Mouse (Mus musculus) MEL (cell line): ENCODE measurements at regions not wholly inside any gene's neighbourhood (a gene's known extent, or its start where the extent isn't known, plus 50 kb on each side); places are given as distances from the start of the nearest gene placed in this dataset.

Source experiments
- DNase-seq: peaks from one replicate; pipeline ENCODE4 v3.0.0; 2011; ENCODE audit warnings: low read depth, low spot score
- H3K27ac ChIP-seq: 2 replicates; pipeline ENCODE4 v1.5.1; 2012; ENCODE audit warnings: low read depth, mild to moderate bottlenecking, control low read depth, low read length, moderate library complexity; ENCODE audit not compliant: control insufficient read depth
- H3K27me3 ChIP-seq, 2 experiments: fragments of 150-350 bp in 1 of 2; sonication (generic) in 1 of 2; 2 replicates each; pipeline ENCODE4 v1.6.1; 2012; ENCODE audit warnings: low read length in 2 of 2, mild to moderate bottlenecking in 2 of 2, improper control_type of control experiment in 1 of 2, moderate library complexity in 1 of 2; ENCODE audit not compliant: insufficient read depth in 2 of 2, control insufficient read depth in 1 of 2
- H3K36me3 ChIP-seq, 2 experiments: 2 replicates each; pipeline ENCODE4 v1.6.1; 2012 to 2014; ENCODE audit warnings: low read length in 2 of 2, improper control_type of control experiment in 1 of 2, inconsistent platforms in 1 of 2, mild to moderate bottlenecking in 1 of 2; ENCODE audit not compliant: insufficient read depth in 2 of 2, control insufficient read depth in 1 of 2
- H3K4me1 ChIP-seq, 2 experiments: fragments of 150-350 bp in 1 of 2; sonication (generic) in 1 of 2; 2 replicates each; pipeline ENCODE4 v1.6.1; 2012; ENCODE audit warnings: low read length in 2 of 2, improper control_type of control experiment in 1 of 2, mild to moderate bottlenecking in 1 of 2; ENCODE audit not compliant: insufficient read depth in 2 of 2, control insufficient read depth in 1 of 2
- H3K4me3 ChIP-seq, 2 experiments: fragments of 150-350 bp in 1 of 2; sonication (generic) in 1 of 2; 2 replicates each; pipeline ENCODE4 v1.5.1; 2012; ENCODE audit warnings: low read depth in 2 of 2, low read length in 2 of 2, mild to moderate bottlenecking in 2 of 2, moderate library complexity in 2 of 2, control low read depth in 1 of 2, improper control_type of control experiment in 1 of 2; ENCODE audit not compliant: control insufficient read depth in 1 of 2, insufficient read depth in 1 of 2
- H3K79me2 ChIP-seq: 2 replicates; pipeline ENCODE4 v1.6.1; 2012; ENCODE audit warnings: mild to moderate bottlenecking, low read length, moderate library complexity; ENCODE audit not compliant: control insufficient read depth, poor library complexity, insufficient read depth
- H3K9ac ChIP-seq: 2 replicates; pipeline ENCODE4 v1.6.1; 2012; ENCODE audit warnings: low read depth, mild to moderate bottlenecking, control low read depth, low read length, moderate library complexity; ENCODE audit not compliant: control insufficient read depth, poor library complexity, severe bottlenecking
- H3K9me3 ChIP-seq: fragments of 150-350 bp; sonication (generic); replicated peaks from 2 replicates; pipeline ENCODE4 v1.6.1; 2012; ENCODE audit warnings: mild to moderate bottlenecking, low read length, improper control_type of control experiment, moderate library complexity; ENCODE audit not compliant: insufficient read depth
- CHD1 ChIP-seq: IDR thresholded peaks from 2 replicates; pipeline ENCODE4 v1.6.1; 2012; ENCODE audit warnings: low read depth, mild to moderate bottlenecking, inconsistent platforms, low read length, improper control_type of control experiment
- CHD2 ChIP-seq: IDR thresholded peaks from 2 replicates; pipeline ENCODE4 v1.6.1; 2011; ENCODE audit warnings: low read length, improper control_type of control experiment
- E2F4 ChIP-seq: IDR thresholded peaks from 2 replicates; pipeline ENCODE4 v1.6.1; 2011; ENCODE audit warnings: low read depth, low read length, improper control_type of control experiment, borderline replicate concordance
- ELF1 ChIP-seq: IDR thresholded peaks from 2 replicates; pipeline ENCODE4 v1.6.1; 2014; ENCODE audit warnings: low read depth, mild to moderate bottlenecking, inconsistent platforms, low read length, improper control_type of control experiment, moderate library complexity
- EP300 ChIP-seq, 2 experiments: IDR thresholded peaks; 2 replicates each; pipeline ENCODE4 v1.6.1; 2011; ENCODE audit warnings: improper control_type of control experiment in 2 of 2, low read length in 2 of 2, low read depth in 1 of 2, mild to moderate bottlenecking in 1 of 2
- ETS1 ChIP-seq: IDR thresholded peaks from 2 replicates; pipeline ENCODE4 v1.6.1; 2012; ENCODE audit warnings: low read depth, mild to moderate bottlenecking, inconsistent platforms, low read length, improper control_type of control experiment, moderate library complexity
- HCFC1 ChIP-seq: IDR thresholded peaks from 2 replicates; pipeline ENCODE4 v1.6.1; 2012; ENCODE audit warnings: low read depth, mild to moderate bottlenecking, inconsistent platforms, low read length, improper control_type of control experiment, moderate library complexity
- MAFK ChIP-seq: IDR thresholded peaks from 2 replicates; pipeline ENCODE4 v1.6.1; 2011; ENCODE audit warnings: low read depth, mild to moderate bottlenecking, low read length, improper control_type of control experiment, borderline replicate concordance
- MXI1 ChIP-seq: IDR thresholded peaks from 2 replicates; pipeline ENCODE4 v1.6.1; 2011; ENCODE audit warnings: mild to moderate bottlenecking, low read depth, low read length, improper control_type of control experiment
- MYB ChIP-seq: IDR thresholded peaks from 2 replicates; pipeline ENCODE4 v1.6.1; 2011; ENCODE audit warnings: mild to moderate bottlenecking, low read depth, low read length, improper control_type of control experiment
- MYC ChIP-seq: IDR thresholded peaks from 2 replicates; pipeline ENCODE4 v1.6.1; 2011; ENCODE audit warnings: low read depth, mild to moderate bottlenecking, low read length, improper control_type of control experiment, moderate library complexity
- NELFE ChIP-seq: IDR thresholded peaks from 2 replicates; pipeline ENCODE4 v1.6.1; 2011; ENCODE audit warnings: low read depth, low read length, improper control_type of control experiment
- NRF1 ChIP-seq: IDR thresholded peaks from 2 replicates; pipeline ENCODE4 v1.6.1; 2014; ENCODE audit warnings: low read depth, mild to moderate bottlenecking, inconsistent platforms, low read length, improper control_type of control experiment, moderate library complexity; ENCODE audit not compliant: poor library complexity, insufficient read depth, severe bottlenecking
- POLR2A ChIP-seq, 2 experiments: IDR thresholded peaks; 2 replicates each; pipeline ENCODE4 v1.6.1; 2011 to 2012; ENCODE audit warnings: low read length in 2 of 2, mild to moderate bottlenecking in 2 of 2, control low read depth in 1 of 2, improper control_type of control experiment in 1 of 2, low read depth in 1 of 2, moderate library complexity in 1 of 2; ENCODE audit not compliant: control insufficient read depth in 1 of 2, insufficient read depth in 1 of 2, poor library complexity in 1 of 2
- POLR2AphosphoS2 ChIP-seq: IDR thresholded peaks from 2 replicates; pipeline ENCODE4 v1.6.1; 2011; ENCODE audit warnings: low read length, improper control_type of control experiment
- RAD21 ChIP-seq: IDR thresholded peaks from 2 replicates; pipeline ENCODE4 v1.6.1; 2011; ENCODE audit warnings: mild to moderate bottlenecking, low read depth, low read length, improper control_type of control experiment
- SMC3 ChIP-seq: IDR thresholded peaks from 2 replicates; pipeline ENCODE4 v1.6.1; 2011; ENCODE audit warnings: low read depth, low read length, improper control_type of control experiment
- TCF12 ChIP-seq: IDR thresholded peaks from 2 replicates; pipeline ENCODE4 v1.6.1; 2014; ENCODE audit warnings: low read depth, mild to moderate bottlenecking, inconsistent platforms, low read length, improper control_type of control experiment, moderate library complexity
- UBTF ChIP-seq: IDR thresholded peaks from 2 replicates; pipeline ENCODE4 v1.6.1; 2012; ENCODE audit warnings: low read depth, mild to moderate bottlenecking, inconsistent platforms, low read length, improper control_type of control experiment, moderate library complexity, borderline replicate concordance; ENCODE audit not compliant: insufficient read depth
- USF2 ChIP-seq, 2 experiments: IDR thresholded peaks; 2 replicates each; pipeline ENCODE4 v1.6.1; 2011 to 2012; ENCODE audit warnings: improper control_type of control experiment in 2 of 2, low read length in 2 of 2, borderline replicate concordance in 1 of 2, inconsistent platforms in 1 of 2, low read depth in 1 of 2, mild to moderate bottlenecking in 1 of 2; ENCODE audit not compliant: insufficient read depth in 1 of 2
- ZC3H11A ChIP-seq: IDR thresholded peaks from 2 replicates; pipeline ENCODE4 v1.6.1; 2012; ENCODE audit warnings: low read depth, mild to moderate bottlenecking, inconsistent platforms, low read length, improper control_type of control experiment
- ZMIZ1 ChIP-seq: IDR thresholded peaks from 2 replicates; pipeline ENCODE4 v1.6.1; 2012; ENCODE audit warnings: low read depth, mild to moderate bottlenecking, inconsistent platforms, low read length, improper control_type of control experiment, moderate library complexity

GRCm38 (mm10) chr7:111363206-111363605 lies 280.4 kb upstream of the Eif4g2 start:
- H3K9me3 ChIP-seq, result no peaks in the 10 kb centered on the region
- H3K4me3 ChIP-seq, result no peak overlapping the region
- H3K79me2 ChIP-seq, result no peaks in the 10 kb centered on the region
- H3K4me1 ChIP-seq, result no peaks in the 10 kb centered on the region
- no peak for TF ChIP-seq ETS1
- no peak for TF ChIP-seq MAFK
- no peak for TF ChIP-seq EP300 (IDR thresholded peaks at IDR 0.05; ENCODE audit: low read depth in 1 of 2, low read length in 2 of 2)
- no peak for TF ChIP-seq UBTF
- TF ChIP-seq E2F4, result no peak
- no peak for TF ChIP-seq CHD2
- no peak for TF ChIP-seq NELFE
- TF ChIP-seq RAD21, result no peak
- no peak for TF ChIP-seq MYB
- TF ChIP-seq MYC, result no peak
- no peak for TF ChIP-seq POLR2A (IDR thresholded peaks at IDR 0.05; ENCODE audit: control insufficient read depth in 1 of 2, insufficient read depth in 1 of 2, low read depth in 1 of 2, low read length in 2 of 2, poor library complexity in 1 of 2)
- no peak for TF ChIP-seq POLR2AphosphoS2
- TF ChIP-seq ZC3H11A, result no peak
- TF ChIP-seq MXI1, result no peak
- no peak for TF ChIP-seq ELF1
- H3K27ac ChIP-seq, result no peak overlapping the region
- no peaks in the 10 kb centered on the region for H3K36me3 ChIP-seq
- no peaks in the 10 kb centered on the region; a peak in 1 of 4 replicates for H3K27me3 ChIP-seq
- H3K9ac ChIP-seq, result no peak overlapping the region
- DNase-seq, result no peak

GRCm38 (mm10) chr7:111362646-111363045 lies 279.8 kb upstream of the Eif4g2 start:
- H3K27me3 ChIP-seq, result no peaks in the 10 kb centered on the region; a peak in 1 of 4 replicates
- TF ChIP-seq NRF1, result no peak
- TF ChIP-seq USF2 (IDR thresholded peaks at IDR 0.05; ENCODE audit: borderline replicate concordance in 1 of 2, insufficient read depth in 1 of 2, low read depth in 1 of 2, low read length in 2 of 2), result no peak
- TF ChIP-seq E2F4, result no peak
- TF ChIP-seq ZMIZ1, result no peak
- TF ChIP-seq SMC3, result no peak
- no peak for TF ChIP-seq ETS1
- no peak for TF ChIP-seq CHD1
- no peak for TF ChIP-seq MYB
- no peak for TF ChIP-seq ELF1
- no peak for TF ChIP-seq POLR2AphosphoS2
- TF ChIP-seq NELFE, result no peak
- no peak for TF ChIP-seq MYC
- TF ChIP-seq MXI1, result no peak
- no peak for TF ChIP-seq CHD2
- TF ChIP-seq RAD21, result no peak
- TF ChIP-seq TCF12, result no peak
- no peak for TF ChIP-seq HCFC1

More at GRCm38 (mm10) chr7:111362646-111363045, 279.8 kb upstream of the Eif4g2 start:
- H3K4me3 ChIP-seq, result no peak overlapping the region
- H3K79me2 ChIP-seq, result no peaks in the 10 kb centered on the region
- H3K9me3 ChIP-seq, result no peaks in the 10 kb centered on the region
- no peak overlapping the region for H3K9ac ChIP-seq
- no peak overlapping the region for H3K27ac ChIP-seq
- DNase-seq, result no peak
- H3K36me3 ChIP-seq, result no peaks in the 10 kb centered on the region
- no peaks in the 10 kb centered on the region for H3K4me1 ChIP-seq
